Mouse (Mus musculus): Measurements from ENCODE around the gene Npdc1. TPM values are rescaled to one million over a fixed set of nuclear protein-coding genes. Genes with fewer than 3 reads are reported as not detected.
"Not testable (repeated sequence)": the region's sequence is repeated elsewhere in the genome, so short reads cannot be mapped to it uniquely, and the experiment has no call there.

The Npdc1 gene
- polyA plus RNA-seq, 1 experiment from 2014 or later, result 42.2 TPM

DNA sequence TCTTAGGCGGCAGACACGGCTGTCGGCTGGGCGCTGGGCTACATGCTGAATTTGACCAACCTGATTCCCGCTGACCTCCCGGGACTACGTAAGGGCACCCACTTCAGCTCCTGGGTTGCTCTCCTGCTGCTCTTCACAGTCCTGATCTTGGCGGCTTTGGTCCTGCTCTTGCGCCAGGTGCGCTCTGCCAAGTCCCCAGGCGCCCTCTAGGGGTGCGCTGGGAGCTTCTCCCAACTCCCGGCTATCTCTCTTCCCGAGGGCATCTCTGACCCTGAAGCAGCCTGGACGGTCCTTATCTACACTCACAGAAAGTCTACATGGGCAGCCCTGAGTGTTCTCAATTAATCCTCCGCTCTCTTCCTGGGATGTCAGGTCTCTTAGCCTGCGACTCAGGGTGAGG, 1.6 kb downstream of the Npdc1 start:
- no peaks in the 10 kb centered on the region for H3K36me3 ChIP-seq (ENCODE audit: control insufficient read depth, insufficient read depth, low read length)
- peak; percentile 64 for DNase-seq (ENCODE audit: low spot score)
- ATAC-seq (replicated peaks; ENCODE audit: low FRiP score, low TSS enrichment, low read depth), result no peak
- 3% methylated on average over 17 of the region's 17 CpGs for WGBS
- H3K9me3 ChIP-seq (ENCODE audit: control insufficient read depth, low read length), result no peaks in the 10 kb centered on the region
- H3K4me1 ChIP-seq (replicated peaks; ENCODE audit: control insufficient read depth, insufficient read depth, low read length), result peaks cover 2% of the 10 kb centered on the region
- no peak overlapping the region for H3K4me3 ChIP-seq (ENCODE audit: low read depth, low read length)
- H3K27ac ChIP-seq (ENCODE audit: low read depth), result no peak overlapping the region
- H3K9ac ChIP-seq (ENCODE audit: low read length), result no peak overlapping the region
- peaks cover 87% of the 10 kb centered on the region for H3K27me3 ChIP-seq (replicated peaks; ENCODE audit: control insufficient read depth, insufficient read depth, low read length)
- H3K4me2 ChIP-seq (ENCODE audit: low read length), result peak overlapping the region; percentile 26; the same call in 1 of the 2 replicates

DNA sequence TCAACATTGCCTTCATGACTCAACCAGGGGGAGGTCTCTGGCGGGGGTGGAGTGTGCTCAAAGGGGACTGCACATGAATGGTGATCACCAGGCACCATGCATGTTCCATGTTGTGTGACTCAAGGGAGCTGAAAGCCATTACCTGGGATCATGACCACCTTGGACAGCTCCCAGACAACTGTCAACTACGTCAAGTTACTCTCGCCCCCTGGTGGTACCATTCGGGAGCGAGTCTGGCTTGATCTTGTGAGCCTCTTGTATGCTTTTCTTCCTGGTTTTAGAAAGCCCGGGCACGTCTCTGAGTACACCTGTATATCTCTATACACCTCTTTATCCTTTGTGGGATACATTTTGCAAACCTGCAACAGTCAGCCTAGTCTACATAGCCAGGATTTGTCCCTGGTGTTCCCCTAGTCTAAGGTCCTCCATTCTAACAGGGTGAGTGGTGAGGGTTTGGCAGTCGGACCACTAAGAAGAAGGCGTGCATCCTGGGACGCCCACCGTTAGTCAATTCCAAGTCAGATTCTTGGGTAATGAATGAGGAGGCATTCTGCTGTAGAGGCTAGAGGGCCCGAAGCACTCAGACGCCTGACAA, 3.3 kb downstream of the Npdc1 start:
- H3K9ac ChIP-seq (ENCODE audit: low read length), result no peak overlapping the region
- 2% methylated on average over 13 of the region's 13 CpGs for WGBS

DNA sequence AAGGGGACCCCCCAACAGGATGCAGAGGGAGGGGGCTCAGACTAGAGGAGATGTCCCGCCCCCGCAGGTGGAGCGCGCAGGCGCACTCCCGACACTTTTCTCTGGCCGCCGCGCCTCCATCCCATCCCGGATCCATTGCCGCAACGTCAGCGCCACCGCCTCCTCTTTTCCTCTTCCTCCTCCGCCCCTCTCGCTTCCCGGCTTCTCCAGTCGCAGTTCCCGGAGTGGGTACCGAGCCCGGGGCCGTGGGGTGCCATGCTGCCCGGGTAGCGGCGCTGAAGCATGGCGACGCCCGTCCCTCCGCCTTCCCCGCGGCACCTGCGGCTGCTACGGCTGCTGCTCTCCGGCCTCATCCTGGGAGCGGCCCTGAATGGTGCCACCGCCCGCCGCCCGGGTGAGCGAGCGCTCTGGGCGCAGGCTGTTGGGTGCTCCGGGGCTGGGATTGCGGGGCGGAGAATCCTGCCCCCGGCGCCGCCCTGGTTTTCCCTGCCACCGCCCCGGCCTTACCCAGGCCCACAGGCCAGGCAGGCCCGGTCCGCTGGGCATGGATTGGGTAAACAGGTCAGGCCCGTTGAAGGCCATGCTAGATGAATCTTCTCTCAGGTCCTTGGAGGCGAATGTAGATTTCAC, 3.9 kb downstream of the Npdc1 start:
- H3K4me1 ChIP-seq (replicated peaks; ENCODE audit: control insufficient read depth, insufficient read depth, low read length), result no peaks in the 10 kb centered on the region
- peak overlapping the region; percentile 46 for H3K9ac ChIP-seq (ENCODE audit: low read length)
- no peaks in the 10 kb centered on the region for H3K9me3 ChIP-seq (ENCODE audit: control insufficient read depth, low read length)
- ATAC-seq (replicated peaks; ENCODE audit: low FRiP score, low TSS enrichment, low read depth) (peak; percentile 53), DNase-seq (ENCODE audit: low spot score) (no peak)
- peak overlapping the region; percentile 60 for H3K4me2 ChIP-seq (ENCODE audit: low read length)
- 2% methylated on average over 53 of the region's 54 CpGs for WGBS
- H3K4me3 ChIP-seq (ENCODE audit: low read depth, low read length), result peak overlapping the region; percentile 56
- peaks cover 67% of the 10 kb centered on the region for H3K27me3 ChIP-seq (replicated peaks; ENCODE audit: control insufficient read depth, insufficient read depth, low read length)
- H3K27ac ChIP-seq (ENCODE audit: low read depth), result peak overlapping the region; percentile 27; the same call in 1 of the 2 replicates
- no peaks in the 10 kb centered on the region for H3K36me3 ChIP-seq (ENCODE audit: control insufficient read depth, insufficient read depth, low read length)

More for the DNA sequence above, 3.3 kb downstream of the Npdc1 start:
- Histone ChIP-seq H3K4me1 (replicated peaks; ENCODE audit: control insufficient read depth, insufficient read depth, low read length) (no peaks in the 10 kb centered on the region), H3K4me2 (ENCODE audit: low read length) (peak overlapping the region; percentile 60), H3K9me3 (ENCODE audit: control insufficient read depth, low read length) (no peaks in the 10 kb centered on the region), H3K27ac (ENCODE audit: low read depth) (no peak overlapping the region), H3K27me3 (replicated peaks; ENCODE audit: control insufficient read depth, insufficient read depth, low read length) (peaks cover 73% of the 10 kb centered on the region), H3K4me3 (ENCODE audit: low read depth, low read length) (peak overlapping the region; percentile 56), H3K36me3 (ENCODE audit: control insufficient read depth, insufficient read depth, low read length) (no peaks in the 10 kb centered on the region)
- ATAC-seq (replicated peaks; ENCODE audit: low FRiP score, low TSS enrichment, low read depth), result peak; percentile 25
- peak; percentile 97 for DNase-seq (ENCODE audit: low spot score)

GRCm38 (mm10) chr2:25403994-25404393, 4.8 kb downstream of the Npdc1 start:
- Histone ChIP-seq H3K9me3 (ENCODE audit: control insufficient read depth, low read length) (no peaks in the 10 kb centered on the region), H3K27ac (ENCODE audit: low read depth) (no peak overlapping the region), H3K4me3 (ENCODE audit: low read depth, low read length) (no peak overlapping the region), H3K9ac (ENCODE audit: low read length) (no peak overlapping the region), H3K36me3 (ENCODE audit: control insufficient read depth, insufficient read depth, low read length) (no peaks in the 10 kb centered on the region), H3K27me3 (replicated peaks; ENCODE audit: control insufficient read depth, insufficient read depth, low read length) (peaks cover 59% of the 10 kb centered on the region), H3K4me1 (replicated peaks; ENCODE audit: control insufficient read depth, insufficient read depth, low read length) (no peaks in the 10 kb centered on the region), H3K4me2 (ENCODE audit: low read length) (peak overlapping the region; percentile 60)
- ATAC-seq (replicated peaks; ENCODE audit: low FRiP score, low TSS enrichment, low read depth) (no peak), DNase-seq (ENCODE audit: low spot score) (no peak)
- WGBS, result 76% methylated on average over 4 of the region's 4 CpGs

DNA sequence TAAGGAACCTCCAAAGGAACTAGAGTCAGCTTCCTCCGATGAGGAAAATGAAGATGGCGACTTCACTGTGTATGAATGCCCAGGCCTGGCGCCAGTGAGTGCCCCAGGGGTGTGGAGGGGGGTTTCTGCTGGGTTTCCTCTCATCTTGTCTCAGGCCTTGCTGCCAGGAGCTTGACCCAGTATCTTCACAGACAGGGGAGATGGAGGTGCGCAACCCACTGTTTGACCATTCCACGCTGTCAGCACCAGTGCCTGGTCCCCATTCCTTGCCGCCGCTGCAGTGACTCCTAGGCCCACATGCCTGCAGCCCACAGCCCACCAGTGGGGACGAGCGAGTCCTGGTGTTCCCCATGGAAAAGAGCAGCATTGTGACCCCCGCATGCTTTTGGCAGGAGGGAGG, 9.8 kb downstream of the Npdc1 start:
- Histone ChIP-seq H3K4me1 (replicated peaks; ENCODE audit: control insufficient read depth, insufficient read depth, low read length) (no peaks in the 10 kb centered on the region), H3K9ac (ENCODE audit: low read length) (no peak overlapping the region), H3K27ac (ENCODE audit: low read depth) (no peak overlapping the region), H3K36me3 (ENCODE audit: control insufficient read depth, insufficient read depth, low read length) (no peaks in the 10 kb centered on the region), H3K4me3 (ENCODE audit: low read depth, low read length) (no peak overlapping the region), H3K9me3 (ENCODE audit: control insufficient read depth, low read length) (no peaks in the 10 kb centered on the region), H3K27me3 (replicated peaks; ENCODE audit: control insufficient read depth, insufficient read depth, low read length) (peaks cover 11% of the 10 kb centered on the region), H3K4me2 (ENCODE audit: low read length) (no peak overlapping the region)
- 85% methylated on average over 10 of the region's 10 CpGs for WGBS
- ATAC-seq (replicated peaks; ENCODE audit: low FRiP score, low TSS enrichment, low read depth), result no peak
- DNase-seq (ENCODE audit: low spot score), result no peak

- H3K36me3 ChIP-seq (ENCODE audit: control insufficient read depth, insufficient read depth, low read length); H3K27ac ChIP-seq (ENCODE audit: low read depth); H3K27me3 ChIP-seq (replicated peaks; ENCODE audit: control insufficient read depth, insufficient read depth, low read length); DNase-seq (ENCODE audit: low spot score); H3K4me2 ChIP-seq (ENCODE audit: low read length); H3K4me3 ChIP-seq (ENCODE audit: low read depth, low read length); ATAC-seq (replicated peaks; ENCODE audit: low FRiP score, low TSS enrichment, low read depth); H3K9me3 ChIP-seq (ENCODE audit: control insufficient read depth, low read length); H3K9ac ChIP-seq (ENCODE audit: low read length); H3K4me1 ChIP-seq (replicated peaks; ENCODE audit: control insufficient read depth, insufficient read depth, low read length): not testable (repeated sequence)
Observed at GRCm38 (mm10) chr2:25413436-25413835, 14.3 kb downstream of the Npdc1 start.

DNA sequence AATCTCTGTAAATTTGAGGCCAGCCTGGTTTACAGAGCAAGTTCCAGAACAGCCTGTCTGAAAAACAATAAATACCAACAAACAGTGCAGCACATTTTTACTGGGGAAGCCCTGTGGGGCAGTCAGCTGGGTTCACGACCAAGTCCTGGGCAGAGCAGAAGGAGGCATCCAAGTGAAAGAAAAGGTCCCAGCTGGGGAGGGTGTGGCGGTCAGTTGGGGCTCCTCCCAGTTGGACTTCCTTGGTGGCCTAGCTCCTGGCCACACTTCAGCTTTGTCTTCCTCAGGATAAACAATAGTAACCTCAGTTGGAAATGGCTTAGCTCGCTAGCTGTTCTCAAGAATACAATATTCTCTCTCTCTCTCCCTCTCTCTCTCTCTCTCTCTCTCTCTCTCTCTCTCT, 18.3 kb downstream of the Npdc1 start:
- H3K36me3 ChIP-seq (ENCODE audit: control insufficient read depth, insufficient read depth, low read length), result no peaks in the 10 kb centered on the region
- no peak overlapping the region for H3K27ac ChIP-seq (ENCODE audit: low read depth)
- DNase-seq (ENCODE audit: low spot score), result no peak
- H3K9me3 ChIP-seq (ENCODE audit: control insufficient read depth, low read length), result no peaks in the 10 kb centered on the region
- no peak overlapping the region for H3K4me2 ChIP-seq (ENCODE audit: low read length)
- H3K4me3 ChIP-seq (ENCODE audit: low read depth, low read length), result no peak overlapping the region
- no peak overlapping the region for H3K9ac ChIP-seq (ENCODE audit: low read length)
- no peaks in the 10 kb centered on the region for H3K27me3 ChIP-seq (replicated peaks; ENCODE audit: control insufficient read depth, insufficient read depth, low read length)
- 26% methylated on average over 3 of the region's 3 CpGs for WGBS
- H3K4me1 ChIP-seq (replicated peaks; ENCODE audit: control insufficient read depth, insufficient read depth, low read length), result no peaks in the 10 kb centered on the region
- ATAC-seq (replicated peaks; ENCODE audit: low FRiP score, low TSS enrichment, low read depth), result no peak

- no peak for ATAC-seq (replicated peaks; ENCODE audit: low FRiP score, low TSS enrichment, low read depth)
Observed at GRCm38 (mm10) chr2:25421896-25422295, 22.7 kb downstream of the Npdc1 start.

More at GRCm38 (mm10) chr2:25421896-25422295, 22.7 kb downstream of the Npdc1 start:
- 19% methylated on average over 3 of the region's 3 CpGs for WGBS
- Histone ChIP-seq H3K4me1 (replicated peaks; ENCODE audit: control insufficient read depth, insufficient read depth, low read length) (no peaks in the 10 kb centered on the region), H3K36me3 (ENCODE audit: control insufficient read depth, insufficient read depth, low read length) (no peaks in the 10 kb centered on the region), H3K9ac (ENCODE audit: low read length) (no peak overlapping the region), H3K9me3 (ENCODE audit: control insufficient read depth, low read length) (no peaks in the 10 kb centered on the region), H3K4me2 (ENCODE audit: low read length) (no peak overlapping the region), H3K27ac (ENCODE audit: low read depth) (no peak overlapping the region), H3K27me3 (replicated peaks; ENCODE audit: control insufficient read depth, insufficient read depth, low read length) (peaks cover 19% of the 10 kb centered on the region), H3K4me3 (ENCODE audit: low read depth, low read length) (no peak overlapping the region)
- DNase-seq (ENCODE audit: low spot score), result peak; percentile 64

Measured in intestine, embryonic 14.5 days (tissue).